Mouse (Mus musculus) stomach, embryonic 14.5 days (tissue): ENCODE results near the gene Ephb2. TPM values are rescaled to one million over a fixed set of nuclear protein-coding genes. Genes with fewer than 3 reads are reported as not detected.

ENCODE experiments used
- ATAC-seq: fragments of 200-750 bp; cut with Nextera tagmentation; 2 replicates; pipeline ENCODE4 v1.8.0; 2017; ENCODE audit warnings: low read depth, moderate TSS enrichment; ENCODE audit not compliant: insufficient number of reproducible peaks, insufficient read depth, low FRiP score
- H3K27ac ChIP-seq: fragments of 300-500 bp; sonication (generic); 2 replicates; pipeline ENCODE4 v1.5.1; 2014; ENCODE audit warnings: mild to moderate bottlenecking, low read length, moderate library complexity, mixed read lengths
- H3K27me3 ChIP-seq: fragments of 300-500 bp; sonication (generic); 2 replicates; pipeline ENCODE4 v1.6.1; 2014; ENCODE audit warnings: low read length, control low read depth, mixed read lengths; ENCODE audit not compliant: control insufficient read depth, insufficient read depth
- H3K36me3 ChIP-seq: fragments of 300-500 bp; sonication (generic); 2 replicates; pipeline ENCODE4 v1.6.1; 2014; ENCODE audit warnings: mild to moderate bottlenecking, control low read depth, low read length, moderate library complexity, mixed read lengths; ENCODE audit not compliant: control insufficient read depth, insufficient read depth
- H3K4me1 ChIP-seq: fragments of 300-500 bp; sonication (generic); 2 replicates; pipeline ENCODE4 v1.6.1; 2014; ENCODE audit warnings: low read length, control low read depth, mixed read lengths; ENCODE audit not compliant: control insufficient read depth, insufficient read depth
- H3K4me2 ChIP-seq: fragments of 300-500 bp; sonication (generic); replicated peaks from 2 replicates; pipeline ENCODE4 v1.6.1; 2014; ENCODE audit warnings: low read depth, low read length, control low read depth
- H3K4me3 ChIP-seq: fragments of 300-500 bp; sonication (generic); 2 replicates; pipeline ENCODE4 v1.5.1; 2014; ENCODE audit warnings: low read depth, low read length, control low read depth
- H3K9ac ChIP-seq: fragments of 300-500 bp; sonication (generic); replicated peaks from 2 replicates; pipeline ENCODE4 v1.6.1; 2014; ENCODE audit warnings: low read depth, mild to moderate bottlenecking, control low read depth, low read length, moderate library complexity, mixed read lengths
- H3K9me3 ChIP-seq: fragments of 300-500 bp; sonication (generic); 2 replicates; pipeline ENCODE4 v1.6.1; 2016; ENCODE audit warnings: low read depth, low read length, control low read depth; ENCODE audit not compliant: control insufficient read depth
- WGBS: fragments of 180-500 bp; shearing (Covaris S2); extraction: QIAGEN DNeasy Blood & Tissue Kit; methylation state at CpG from one replicate; pipeline ENCODE4 v1.1.7; 2014; 5-methylcytosine and 5-hydroxymethylcytosine counted together
- polyA plus RNA-seq: library from polyadenylated mRNA; unstranded; fragments of >200 nt; fragmentation: Nextera tagmentation; extraction: Ambion mirVana; gene quantifications from 2 replicates; pipeline ENCODE4 v1.2.1, GENCODE M21; 2014

The Ephb2 gene
- polyA plus RNA-seq, 1 experiment from 2014 or later = 7.6 TPM

GRCm38 (mm10) chr4:136651357-136651811 lies 184.4 kb downstream of the Ephb2 start:
- Histone ChIP-seq H3K4me3 (no peak overlapping the region), H3K27me3 (no peaks in the 10 kb centered on the region), H3K9ac (no peak overlapping the region), H3K27ac (no peak overlapping the region), H3K4me1 (peaks cover 13% of the 10 kb centered on the region; the same call in 1 of the 2 replicates), H3K9me3 (peaks cover 4% of the 10 kb centered on the region; the same call in 1 of the 2 replicates), H3K4me2 (no peak overlapping the region), H3K36me3 (peaks cover 7% of the 10 kb centered on the region)
- no peak for ATAC-seq
- WGBS = 63% methylated on average over 3 of the region's 3 CpGs

GRCm38 (mm10) chr4:136650261-136650660 lies 185.5 kb downstream of the Ephb2 start:
- H3K4me3 ChIP-seq = no peak overlapping the region
- WGBS = 87% methylated on average over 8 of the region's 8 CpGs
- peaks cover 4% of the 10 kb centered on the region; the same call in 1 of the 2 replicates for H3K9me3 ChIP-seq
- no peak overlapping the region for H3K9ac ChIP-seq
- peaks cover 3% of the 10 kb centered on the region; the same call in 1 of the 2 replicates for H3K36me3 ChIP-seq
- no peak for ATAC-seq
- H3K4me2 ChIP-seq = no peak overlapping the region
- H3K4me1 ChIP-seq = peaks cover 13% of the 10 kb centered on the region; the same call in 1 of the 2 replicates
- no peak overlapping the region for H3K27ac ChIP-seq
- H3K27me3 ChIP-seq = no peaks in the 10 kb centered on the region

DNA sequence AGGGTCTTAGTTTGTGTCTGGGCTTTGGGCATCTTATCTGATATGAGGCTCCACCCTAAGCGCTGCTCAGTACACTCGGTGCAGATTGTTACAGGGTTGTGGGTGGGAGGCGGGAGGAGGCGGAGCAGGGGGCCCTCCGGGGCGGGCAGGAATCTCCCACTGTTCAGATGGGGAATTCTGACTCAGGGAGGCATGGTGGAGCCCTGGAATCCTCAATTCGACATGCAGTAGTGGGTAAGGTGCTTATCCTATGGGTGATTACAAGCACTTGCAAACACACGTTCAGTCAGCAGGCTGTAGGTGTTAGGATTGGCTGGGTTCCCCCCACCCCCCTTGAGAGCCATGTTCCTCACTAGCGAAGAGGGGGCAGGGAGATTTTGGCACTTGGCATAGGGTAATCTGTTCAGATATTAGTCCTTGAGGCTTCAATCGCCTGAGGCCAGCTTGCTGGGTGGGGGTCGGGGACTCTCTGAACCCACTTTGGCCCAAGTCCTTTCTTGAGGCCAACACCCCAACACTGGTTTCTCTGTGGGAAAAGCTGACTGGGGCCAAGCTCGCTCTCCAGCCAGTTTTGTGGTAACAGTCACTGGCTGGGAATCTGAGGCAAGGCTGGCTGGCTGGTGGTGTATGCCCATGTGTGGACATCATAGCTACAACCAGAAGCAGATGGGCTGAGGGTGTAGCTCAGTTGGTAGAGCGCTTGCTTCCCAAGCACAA lies 186.2 kb downstream of the Ephb2 start:
- WGBS = 35% methylated on average over 13 of the region's 13 CpGs
- Histone ChIP-seq H3K27me3 (no peaks in the 10 kb centered on the region), H3K4me2 (peak overlapping the region; percentile 37), H3K4me1 (peaks cover 13% of the 10 kb centered on the region; the same call in 1 of the 2 replicates), H3K27ac (no peak overlapping the region), H3K4me3 (no peak overlapping the region), H3K9me3 (peaks cover 4% of the 10 kb centered on the region; the same call in 1 of the 2 replicates), H3K9ac (no peak overlapping the region), H3K36me3 (no peaks in the 10 kb centered on the region)
- 0 out of 2 replicates have a peak, but pooled peaks have one; percentile 47 for ATAC-seq

DNA sequence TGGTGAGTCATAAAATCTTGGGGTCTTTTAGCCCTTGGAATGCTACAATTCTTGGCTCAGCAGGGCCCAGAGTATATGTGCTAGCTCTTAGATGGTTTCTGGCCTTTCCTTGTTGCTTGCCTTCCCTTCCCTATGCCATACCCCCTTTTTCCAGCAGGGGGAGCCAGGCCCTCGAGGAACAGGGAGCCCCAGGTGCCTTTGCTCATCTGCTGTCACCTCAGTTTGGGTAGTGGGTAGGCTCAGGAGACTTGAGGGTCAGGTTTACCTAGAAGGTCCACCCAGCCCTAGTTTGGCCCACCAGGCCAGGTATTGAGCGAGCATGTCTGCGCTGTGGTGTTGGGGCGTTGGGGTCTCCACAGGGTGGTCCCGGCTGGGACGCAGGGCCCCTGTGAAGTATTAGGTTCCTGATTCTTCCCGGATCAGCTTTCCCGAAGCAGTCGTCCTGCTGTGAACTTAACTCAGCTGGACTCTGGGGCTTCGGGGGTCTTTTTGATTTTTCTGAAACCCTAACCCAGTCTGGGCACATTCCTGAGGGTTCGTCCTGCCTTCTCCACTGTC lies 186.8 kb downstream of the Ephb2 start:
- Histone ChIP-seq H3K4me1 (peaks cover 13% of the 10 kb centered on the region; the same call in 1 of the 2 replicates), H3K36me3 (no peaks in the 10 kb centered on the region), H3K27me3 (no peaks in the 10 kb centered on the region), H3K27ac (no peak overlapping the region), H3K4me2 (peak overlapping the region; percentile 37), H3K9me3 (peaks cover 4% of the 10 kb centered on the region; the same call in 1 of the 2 replicates), H3K4me3 (no peak overlapping the region; the same call in 1 of the 2 replicates), H3K9ac (no peak overlapping the region)
- 6% methylated on average over 11 of the region's 11 CpGs for WGBS
- no peak for ATAC-seq

GRCm38 (mm10) chr4:136638890-136639289 lies 196.9 kb downstream of the Ephb2 start:
- no peaks in the 10 kb centered on the region for H3K9me3 ChIP-seq
- no peak; the same call in 1 of the 2 replicates for ATAC-seq
- WGBS = 7% methylated on average over 10 of the region's 10 CpGs
- 0 out of 2 replicates have a peak, but pooled peaks cover 4% of the 10 kb centered on the region for H3K27me3 ChIP-seq
- no peak overlapping the region for H3K9ac ChIP-seq
- peaks cover 11% of the 10 kb centered on the region for H3K4me1 ChIP-seq
- H3K27ac ChIP-seq = no peak overlapping the region
- H3K4me3 ChIP-seq = no peak overlapping the region
- H3K36me3 ChIP-seq = no peaks in the 10 kb centered on the region
- peak overlapping the region; percentile 21; the same call in 1 of the 2 replicates for H3K4me2 ChIP-seq

GRCm38 (mm10) chr4:136638230-136638750 lies 197.5 kb downstream of the Ephb2 start:
- H3K4me2 ChIP-seq = peak overlapping the region; percentile 96; the same call in 1 of the 2 replicates
- H3K36me3 ChIP-seq = no peaks in the 10 kb centered on the region
- peaks cover 11% of the 10 kb centered on the region for H3K4me1 ChIP-seq
- WGBS = 36% methylated on average over 7 of the region's 7 CpGs
- H3K27ac ChIP-seq = no peak overlapping the region
- H3K9me3 ChIP-seq = no peaks in the 10 kb centered on the region
- H3K9ac ChIP-seq = no peak overlapping the region
- peak overlapping the region; percentile 56 for H3K4me3 ChIP-seq
- H3K27me3 ChIP-seq = 0 out of 2 replicates have a peak, but pooled peaks cover 4% of the 10 kb centered on the region
- ATAC-seq = no peak

GRCm38 (mm10) chr4:136637563-136638229 lies 198.1 kb downstream of the Ephb2 start:
- Histone ChIP-seq H3K9me3 (no peaks in the 10 kb centered on the region), H3K36me3 (no peaks in the 10 kb centered on the region), H3K4me2 (peak overlapping the region; percentile 96), H3K27me3 (0 out of 2 replicates have a peak, but pooled peaks cover 4% of the 10 kb centered on the region), H3K4me3 (peak overlapping the region; percentile 56), H3K9ac (peak overlapping the region; percentile 50), H3K27ac (no peak overlapping the region), H3K4me1 (peaks cover 11% of the 10 kb centered on the region)
- no peak for ATAC-seq
- 2% methylated on average over 76 of the region's 76 CpGs for WGBS
